Mouse (Mus musculus) c-Kit-positive CD71-negative TER-119-negative erythroid progenitor cells, embryonic 14.5 days (primary cell): ENCODE results near the gene Ccdc61.
"Not testable (repeated sequence)": the region's sequence is repeated elsewhere in the genome, so short reads cannot be mapped to it uniquely, and the experiment has no call there.

ENCODE experiments used
- DNase-seq: peaks from one replicate; pipeline ENCODE4 v3.0.0-alpha.2; 2013; ENCODE audit warnings: low read depth

Gene Ccdc61

DNA sequence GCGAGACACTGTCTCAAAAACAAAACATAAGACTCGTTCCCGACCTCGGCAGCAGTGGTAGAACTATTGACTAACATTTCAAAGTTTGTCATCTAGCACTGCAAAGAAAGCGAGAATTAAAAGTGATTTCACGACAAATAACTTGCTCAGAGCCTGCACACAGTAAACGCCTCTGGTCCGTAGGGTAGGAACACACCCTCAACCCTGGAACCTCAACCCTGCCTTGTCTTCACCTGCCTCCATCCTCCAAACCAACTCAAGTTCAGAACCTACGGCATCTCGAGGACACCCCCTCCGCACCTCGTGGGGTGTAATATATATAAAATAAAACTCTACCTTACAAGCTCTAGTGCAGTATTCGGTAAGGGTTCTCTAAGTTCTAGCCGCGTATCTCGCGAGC lies 418 bp downstream of the Ccdc61 start:
- no peak for DNase-seq

DNA sequence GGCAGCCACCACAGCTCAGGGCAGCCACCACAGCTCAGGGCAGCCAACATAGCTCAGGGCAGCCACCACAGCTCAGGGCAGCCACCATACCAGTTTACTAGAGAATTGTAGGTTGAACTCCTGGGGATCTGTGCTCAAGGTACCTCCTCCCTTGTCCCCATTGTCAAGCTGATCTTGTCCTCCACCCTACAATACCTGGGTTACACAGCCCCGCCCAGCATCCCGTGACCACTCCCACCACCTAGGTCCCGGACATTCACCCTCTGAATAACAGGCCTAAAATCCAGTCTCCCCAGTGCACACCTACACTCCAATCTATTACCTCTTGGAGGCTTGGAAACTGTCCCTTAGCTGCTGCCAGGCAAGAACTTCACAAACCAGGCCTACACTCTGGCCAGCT lies 5.2 kb downstream of the Ccdc61 start:
- DNase-seq: no peak

DNA sequence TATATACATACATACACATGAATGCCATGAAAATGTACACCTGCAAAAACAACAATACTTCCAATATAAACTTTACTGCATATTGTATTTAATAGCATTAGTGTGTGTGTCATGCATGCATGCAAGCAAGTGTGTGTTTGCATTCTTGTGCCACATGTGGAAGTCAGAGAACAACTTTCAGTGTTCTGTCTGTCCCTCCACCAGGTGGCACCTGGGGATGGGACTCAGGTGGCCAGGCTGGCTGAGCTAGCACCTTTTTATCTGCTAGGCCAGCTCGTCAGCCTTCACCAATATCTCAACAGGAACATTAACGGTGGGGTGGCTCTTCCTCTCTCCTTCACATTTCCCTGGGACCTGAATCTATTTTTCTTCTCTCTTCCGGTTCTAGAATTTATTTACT lies 7.7 kb downstream of the Ccdc61 start:
- no peak for DNase-seq

GRCm38 (mm10) chr7:18900513-18900912 lies 9.7 kb downstream of the Ccdc61 start:
- DNase-seq: no peak

GRCm38 (mm10) chr7:18896536-18896935 lies 13.7 kb downstream of the Ccdc61 start:
- DNase-seq: no peak

GRCm38 (mm10) chr7:18893651-18894430 lies 16.4 kb downstream of the Ccdc61 start:
- peak; percentile 60 for DNase-seq

- no peak for DNase-seq
These were observed 17.2 kb downstream of the Ccdc61 start for GRCm38 (mm10) chr7:18893009-18893408.

GRCm38 (mm10) chr7:18891872-18892599 lies 18.2 kb downstream of the Ccdc61 start:
- peak; percentile 79 for DNase-seq

DNA sequence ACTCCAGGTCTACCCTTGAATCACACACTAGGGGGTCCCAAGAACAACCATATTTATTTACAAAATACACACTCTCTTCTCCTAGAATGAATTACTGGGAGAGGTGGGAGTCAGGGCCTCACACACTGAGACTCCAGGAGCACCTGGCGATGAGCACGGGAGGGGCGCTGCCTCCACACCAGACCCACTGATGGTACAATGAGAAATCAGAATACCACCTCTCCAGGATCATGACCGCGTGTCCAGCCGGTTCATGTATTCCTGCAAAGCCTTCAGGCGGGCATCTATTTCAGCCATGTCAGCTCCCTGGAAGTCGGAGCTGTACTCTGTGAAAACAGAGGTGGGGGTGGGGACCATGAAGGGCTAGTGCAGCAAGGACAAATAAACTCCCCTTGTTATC lies 19.4 kb downstream of the Ccdc61 start:
- DNase-seq: no peak

- DNase-seq: no peak
These were observed 23.3 kb downstream of the Ccdc61 start for GRCm38 (mm10) chr7:18886963-18887362.

- DNase-seq: no peak
These were observed 25.3 kb downstream of the Ccdc61 start for GRCm38 (mm10) chr7:18884745-18885422.

DNA sequence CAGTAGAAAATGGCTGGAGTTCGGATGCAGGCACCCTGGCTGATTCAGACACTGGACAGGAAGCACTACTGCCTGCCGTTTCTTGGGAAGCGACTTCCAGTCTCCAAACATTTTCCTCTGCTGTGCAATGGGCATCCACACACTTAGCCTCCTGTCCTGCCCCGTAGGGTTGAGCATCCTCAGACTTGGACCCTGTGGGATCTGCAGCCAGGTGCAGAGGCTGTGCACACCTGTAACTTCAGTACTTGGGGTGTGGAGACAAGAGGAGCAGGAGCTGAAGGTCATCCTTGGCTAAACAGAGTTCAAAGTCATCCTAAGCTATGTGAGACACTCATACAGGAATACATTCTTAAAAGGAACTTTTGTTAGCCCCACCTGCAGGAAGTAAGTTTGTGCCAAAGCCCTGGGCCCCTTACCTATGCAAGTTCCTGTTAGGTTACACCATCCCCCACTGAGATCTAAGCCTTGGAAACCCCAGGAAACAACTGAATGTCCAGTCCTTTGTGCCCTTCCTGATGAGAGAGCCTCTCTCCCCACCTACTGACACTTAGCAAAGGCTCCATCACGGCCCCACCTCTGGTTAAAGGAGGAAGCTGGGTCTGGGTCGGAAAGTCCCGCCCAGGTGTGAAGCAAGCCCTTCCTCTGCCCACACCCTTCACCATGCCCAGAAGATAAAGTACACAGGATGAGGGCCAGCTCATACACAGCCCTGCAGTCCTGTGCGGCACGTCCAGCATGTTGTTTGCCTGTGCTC lies 26.0 kb downstream of the Ccdc61 start:
- no peak for DNase-seq

GRCm38 (mm10) chr7:18878691-18879090 lies 31.5 kb downstream of the Ccdc61 start:
- no peak for DNase-seq

GRCm38 (mm10) chr7:18875372-18875771 lies 34.8 kb downstream of the Ccdc61 start:
- no peak for DNase-seq

DNA sequence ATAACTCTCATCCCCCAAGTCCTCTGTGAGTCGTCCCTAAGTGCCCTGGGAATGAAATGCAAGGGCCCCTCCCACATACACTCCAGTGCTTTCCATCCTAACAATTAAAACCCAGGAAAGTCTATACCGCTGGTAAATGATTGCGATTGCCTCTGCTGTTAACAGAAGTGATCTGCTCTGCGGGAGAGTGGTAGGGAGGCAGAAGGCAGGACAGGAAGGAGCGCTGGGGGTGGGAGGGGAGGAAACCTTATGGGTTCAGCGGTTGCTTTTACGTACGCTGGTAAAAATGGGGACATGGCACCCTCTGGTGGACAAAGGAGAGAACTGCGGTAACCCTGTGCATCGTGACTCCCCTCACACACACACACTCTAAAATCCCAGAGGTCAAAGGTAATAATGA lies 37.0 kb downstream of the Ccdc61 start:
- DNase-seq: peak; percentile 56

GRCm38 (mm10) chr7:18872816-18873215 lies 37.4 kb downstream of the Ccdc61 start:
- DNase-seq: no peak

DNA sequence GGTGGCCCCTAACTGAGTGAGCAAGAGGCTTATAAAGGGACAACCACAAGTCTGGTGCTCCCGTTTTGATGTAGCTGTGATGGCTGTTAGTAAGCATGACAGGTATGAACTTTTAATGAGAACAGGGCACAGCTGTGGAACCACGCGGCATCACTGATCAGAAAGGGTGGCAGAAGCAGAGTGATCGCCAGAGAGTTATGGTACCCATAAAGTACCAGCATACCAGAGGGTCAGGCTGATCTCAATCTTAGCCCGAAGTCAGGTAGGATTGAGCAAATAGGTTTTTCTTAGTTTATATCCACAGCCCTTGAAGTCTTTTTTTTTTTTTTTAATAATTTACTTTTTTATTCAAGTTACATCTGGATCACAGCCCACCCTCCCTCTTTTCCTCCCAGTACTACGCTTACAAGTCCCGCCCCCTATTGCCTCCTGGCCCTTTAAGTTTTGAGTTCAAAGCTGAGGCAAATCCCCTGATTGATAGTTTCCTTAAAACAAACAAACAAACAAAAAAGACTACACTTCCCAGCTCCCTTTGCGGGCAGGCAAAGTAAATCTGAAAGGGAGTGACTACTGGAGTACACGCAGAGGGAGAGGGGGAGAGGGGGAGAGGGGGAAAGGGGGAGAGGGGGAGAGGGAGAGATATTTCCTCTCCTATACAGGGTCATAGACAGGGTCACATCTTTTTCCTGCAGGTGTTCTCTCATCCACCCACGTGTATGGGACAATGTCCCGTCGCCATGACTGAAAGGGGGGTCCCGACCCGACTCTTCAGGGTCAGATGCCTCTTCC lies 38.0 kb downstream of the Ccdc61 start:
- DNase-seq: no peak

DNA sequence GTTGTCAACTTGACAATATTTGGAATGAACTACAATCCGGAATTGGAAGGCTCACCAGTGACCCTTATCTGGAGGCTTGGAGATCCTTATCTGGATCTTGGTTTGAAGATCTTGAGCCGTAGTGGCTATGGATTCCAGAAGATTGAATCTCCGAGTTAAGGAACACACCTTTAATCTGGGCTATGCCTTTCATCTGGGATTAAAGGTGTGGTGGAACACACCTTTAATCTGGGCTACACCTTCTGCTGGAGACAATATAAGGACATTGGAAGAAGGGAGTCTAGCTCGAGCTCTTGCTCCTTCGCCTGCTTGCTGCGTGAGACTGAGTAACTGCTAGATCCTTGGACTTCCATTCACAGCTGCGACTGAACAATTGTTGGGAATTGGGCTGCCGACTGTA lies 39.2 kb downstream of the Ccdc61 start, which contains the start of gene Pglyrp1:
TSS of gene Pglyrp1 (plus strand) at position 301 of the 400 bp plus-strand sequence.
- not testable (repeated sequence) for DNase-seq

- no peak for DNase-seq
These were observed 41.7 kb downstream of the Ccdc61 start for GRCm38 (mm10) chr7:18868491-18868890.

- DNase-seq: no peak
These were observed 47.4 kb downstream of the Ccdc61 start for GRCm38 (mm10) chr7:18862801-18863200.

DNA sequence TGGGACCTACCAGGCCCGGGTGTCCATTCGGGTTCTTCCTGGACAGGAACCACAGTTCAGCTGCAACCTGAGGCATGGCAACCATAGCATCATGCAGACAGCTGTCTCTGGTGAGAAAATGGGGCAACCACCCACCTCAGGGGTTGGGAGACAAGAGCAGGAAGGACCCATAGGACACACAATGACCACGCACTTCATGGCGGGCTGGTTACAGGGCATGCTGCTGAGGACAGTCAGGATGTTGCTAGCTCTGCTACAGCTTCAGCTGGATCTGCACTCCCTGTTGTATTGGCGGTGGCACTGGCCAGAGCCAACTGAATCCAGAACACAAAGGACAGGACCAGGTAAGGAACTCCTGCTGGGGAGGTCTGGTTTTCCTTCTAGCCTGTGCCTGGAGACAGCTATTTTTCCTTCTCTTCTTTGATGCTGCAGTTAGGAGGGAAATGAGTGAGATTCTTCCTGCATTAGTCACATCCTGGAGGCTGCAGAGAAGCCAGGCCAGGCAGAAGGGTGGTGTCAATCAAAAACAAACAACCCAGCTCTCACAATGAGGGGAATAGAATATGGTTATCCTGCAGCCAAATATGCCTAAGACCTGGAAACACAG lies 51.8 kb downstream of the Ccdc61 start:
- no peak for DNase-seq
